Mouse (Mus musculus): ENCODE results near the gene Ankrd55. TPM values are rescaled to one million over a fixed set of nuclear protein-coding genes. Genes with fewer than 3 reads are reported as not detected.
A peak's percentile ranks its signal among the peaks of the same experiment; 100 is the strongest.
"Not testable (repeated sequence)": the region's sequence is repeated elsewhere in the genome, so short reads cannot be mapped to it uniquely, and the experiment has no call there.

The Ankrd55 gene
- polyA plus RNA-seq, 1 experiment from 2014 or later = 0.21 TPM

GRCm38 (mm10) chr13:112416410-112417162 lies 128.3 kb downstream of the Ankrd55 start:
- 13% methylated on average over 8 of the region's 8 CpGs for WGBS
- Histone ChIP-seq H3K4me1 (ENCODE audit: control insufficient read depth, insufficient read depth, low read length) (peaks cover 8% of the 10 kb centered on the region; the same call in 1 of the 2 replicates), H3K4me2 (ENCODE audit: low read depth, low read length) (peak overlapping the region; percentile 26; the same call in 1 of the 2 replicates), H3K4me3 (ENCODE audit: low read length) (no peak overlapping the region), H3K9ac (ENCODE audit: low read depth, low read length) (no peak overlapping the region), H3K36me3 (ENCODE audit: control insufficient read depth, insufficient read depth, low read length) (no peaks in the 10 kb centered on the region), H3K27me3 (replicated peaks; ENCODE audit: control insufficient read depth, insufficient read depth, low read length) (no peaks in the 10 kb centered on the region), H3K9me3 (ENCODE audit: control insufficient read depth, low read length) (0 out of 2 replicates have a peak, but pooled peaks cover 2% of the 10 kb centered on the region), H3K27ac (ENCODE audit: low read length) (peak overlapping the region; percentile 46; the same call in 1 of the 2 replicates)
- peak; percentile 38; the same call in 1 of the 2 replicates for ATAC-seq

- no peak for ATAC-seq
- peak overlapping the region; percentile 11; the same call in 1 of the 2 replicates for H3K27ac ChIP-seq (ENCODE audit: low read length)
- no peaks in the 10 kb centered on the region for H3K36me3 ChIP-seq (ENCODE audit: control insufficient read depth, insufficient read depth, low read length)
- no peak overlapping the region for H3K9ac ChIP-seq (ENCODE audit: low read depth, low read length)
- WGBS = 25% methylated on average over 4 of the region's 4 CpGs
- no peak overlapping the region for H3K4me3 ChIP-seq (ENCODE audit: low read length)
- H3K9me3 ChIP-seq (ENCODE audit: control insufficient read depth, low read length) = 0 out of 2 replicates have a peak, but pooled peaks cover 2% of the 10 kb centered on the region
- no peak overlapping the region for H3K4me2 ChIP-seq (ENCODE audit: low read depth, low read length)
- peaks cover 8% of the 10 kb centered on the region; the same call in 1 of the 2 replicates for H3K4me1 ChIP-seq (ENCODE audit: control insufficient read depth, insufficient read depth, low read length)
- no peaks in the 10 kb centered on the region for H3K27me3 ChIP-seq (replicated peaks; ENCODE audit: control insufficient read depth, insufficient read depth, low read length)
Measured at GRCm38 (mm10) chr13:112417163-112417523, 128.9 kb downstream of the Ankrd55 start.

GRCm38 (mm10) chr13:112417861-112418423 lies 129.7 kb downstream of the Ankrd55 start:
- ATAC-seq = no peak
- Histone ChIP-seq H3K9ac (ENCODE audit: low read depth, low read length) (no peak overlapping the region), H3K4me2 (ENCODE audit: low read depth, low read length) (no peak overlapping the region), H3K27ac (ENCODE audit: low read length) (no peak overlapping the region), H3K27me3 (replicated peaks; ENCODE audit: control insufficient read depth, insufficient read depth, low read length) (no peaks in the 10 kb centered on the region), H3K36me3 (ENCODE audit: control insufficient read depth, insufficient read depth, low read length) (no peaks in the 10 kb centered on the region), H3K4me3 (ENCODE audit: low read length) (no peak overlapping the region), H3K4me1 (ENCODE audit: control insufficient read depth, insufficient read depth, low read length) (peaks cover 8% of the 10 kb centered on the region; the same call in 1 of the 2 replicates), H3K9me3 (ENCODE audit: control insufficient read depth, low read length) (0 out of 2 replicates have a peak, but pooled peaks cover 2% of the 10 kb centered on the region)
- 82% methylated on average over 2 of the region's 2 CpGs for WGBS

GRCm38 (mm10) chr13:112418595-112418994 lies 130.3 kb downstream of the Ankrd55 start:
- Histone ChIP-seq H3K4me2 (ENCODE audit: low read depth, low read length) (no peak overlapping the region), H3K9me3 (ENCODE audit: control insufficient read depth, low read length) (0 out of 2 replicates have a peak, but pooled peaks cover 2% of the 10 kb centered on the region), H3K4me3 (ENCODE audit: low read length) (no peak overlapping the region), H3K27ac (ENCODE audit: low read length) (no peak overlapping the region), H3K36me3 (ENCODE audit: control insufficient read depth, insufficient read depth, low read length) (no peaks in the 10 kb centered on the region), H3K9ac (ENCODE audit: low read depth, low read length) (no peak overlapping the region), H3K4me1 (ENCODE audit: control insufficient read depth, insufficient read depth, low read length) (peaks cover 8% of the 10 kb centered on the region; the same call in 1 of the 2 replicates), H3K27me3 (replicated peaks; ENCODE audit: control insufficient read depth, insufficient read depth, low read length) (no peaks in the 10 kb centered on the region)
- no peak for ATAC-seq
- WGBS = 90% methylated on average over 4 of the region's 4 CpGs

GRCm38 (mm10) chr13:112424212-112424611 lies 136.0 kb downstream of the Ankrd55 start:
- Histone ChIP-seq H3K9ac (ENCODE audit: low read depth, low read length) (no peak overlapping the region), H3K4me2 (ENCODE audit: low read depth, low read length) (no peak overlapping the region), H3K36me3 (ENCODE audit: control insufficient read depth, insufficient read depth, low read length) (no peaks in the 10 kb centered on the region), H3K27ac (ENCODE audit: low read length) (no peak overlapping the region), H3K9me3 (ENCODE audit: control insufficient read depth, low read length) (no peaks in the 10 kb centered on the region), H3K27me3 (replicated peaks; ENCODE audit: control insufficient read depth, insufficient read depth, low read length) (no peaks in the 10 kb centered on the region), H3K4me1 (ENCODE audit: control insufficient read depth, insufficient read depth, low read length) (peaks cover 7% of the 10 kb centered on the region), H3K4me3 (ENCODE audit: low read length) (no peak overlapping the region)
- 71% methylated on average over 2 of the region's 2 CpGs for WGBS
- peak; percentile 13; the same call in 1 of the 2 replicates for ATAC-seq

GRCm38 (mm10) chr13:112424635-112425034 lies 136.4 kb downstream of the Ankrd55 start:
- 0 out of 2 replicates have a peak, but pooled peaks have one; percentile 13 for ATAC-seq
- Histone ChIP-seq H3K36me3 (ENCODE audit: control insufficient read depth, insufficient read depth, low read length) (no peaks in the 10 kb centered on the region), H3K9ac (ENCODE audit: low read depth, low read length) (no peak overlapping the region), H3K4me2 (ENCODE audit: low read depth, low read length) (no peak overlapping the region), H3K9me3 (ENCODE audit: control insufficient read depth, low read length) (no peaks in the 10 kb centered on the region), H3K4me3 (ENCODE audit: low read length) (no peak overlapping the region), H3K27ac (ENCODE audit: low read length) (no peak overlapping the region), H3K27me3 (replicated peaks; ENCODE audit: control insufficient read depth, insufficient read depth, low read length) (no peaks in the 10 kb centered on the region), H3K4me1 (ENCODE audit: control insufficient read depth, insufficient read depth, low read length) (peaks cover 7% of the 10 kb centered on the region)
- WGBS = 75% methylated on average over 7 of the region's 7 CpGs

GRCm38 (mm10) chr13:112425181-112425654 lies 137.0 kb downstream of the Ankrd55 start:
- H3K36me3 ChIP-seq (ENCODE audit: control insufficient read depth, insufficient read depth, low read length) = no peaks in the 10 kb centered on the region
- no peak overlapping the region for H3K27ac ChIP-seq (ENCODE audit: low read length)
- no peak for ATAC-seq
- no peak overlapping the region for H3K9ac ChIP-seq (ENCODE audit: low read depth, low read length)
- no peak overlapping the region for H3K4me2 ChIP-seq (ENCODE audit: low read depth, low read length)
- no peaks in the 10 kb centered on the region for H3K9me3 ChIP-seq (ENCODE audit: control insufficient read depth, low read length)
- H3K4me1 ChIP-seq (ENCODE audit: control insufficient read depth, insufficient read depth, low read length) = peaks cover 7% of the 10 kb centered on the region
- no peaks in the 10 kb centered on the region for H3K27me3 ChIP-seq (replicated peaks; ENCODE audit: control insufficient read depth, insufficient read depth, low read length)
- WGBS = 45% methylated on average over 8 of the region's 8 CpGs
- H3K4me3 ChIP-seq (ENCODE audit: low read length) = no peak overlapping the region

GRCm38 (mm10) chr13:112426265-112427135 lies 138.2 kb downstream of the Ankrd55 start:
- Histone ChIP-seq H3K27ac (ENCODE audit: low read length) (no peak overlapping the region), H3K9ac (ENCODE audit: low read depth, low read length) (no peak overlapping the region), H3K4me2 (ENCODE audit: low read depth, low read length) (no peak overlapping the region), H3K36me3 (ENCODE audit: control insufficient read depth, insufficient read depth, low read length) (no peaks in the 10 kb centered on the region), H3K4me1 (ENCODE audit: control insufficient read depth, insufficient read depth, low read length) (peaks cover 7% of the 10 kb centered on the region), H3K4me3 (ENCODE audit: low read length) (no peak overlapping the region), H3K27me3 (replicated peaks; ENCODE audit: control insufficient read depth, insufficient read depth, low read length) (no peaks in the 10 kb centered on the region), H3K9me3 (ENCODE audit: control insufficient read depth, low read length) (no peaks in the 10 kb centered on the region)
- WGBS = 69% methylated on average over 13 of the region's 13 CpGs
- ATAC-seq = no peak

- H3K9ac ChIP-seq (ENCODE audit: low read depth, low read length); ATAC-seq; H3K27ac ChIP-seq (ENCODE audit: low read length); H3K36me3 ChIP-seq (ENCODE audit: control insufficient read depth, insufficient read depth, low read length); H3K4me3 ChIP-seq (ENCODE audit: low read length); H3K27me3 ChIP-seq (replicated peaks; ENCODE audit: control insufficient read depth, insufficient read depth, low read length); H3K4me1 ChIP-seq (ENCODE audit: control insufficient read depth, insufficient read depth, low read length); H3K4me2 ChIP-seq (ENCODE audit: low read depth, low read length); H3K9me3 ChIP-seq (ENCODE audit: control insufficient read depth, low read length): not testable (repeated sequence)
- 92% methylated on average over 4 of the region's 4 CpGs for WGBS
Measured at GRCm38 (mm10) chr13:112427136-112427470, 138.9 kb downstream of the Ankrd55 start.

Measured in intestine, embryonic 16.5 days (tissue).